Mouse (Mus musculus) heart, embryonic 13.5 days (tissue): Measurements from ENCODE around the gene Smad3. TPM values are rescaled to one million over a fixed set of nuclear protein-coding genes. Genes with fewer than 3 reads are reported as not detected.
A peak's percentile ranks its signal among the peaks of the same experiment; 100 is the strongest.

Experiments
- ATAC-seq: fragments of 200-750 bp; cut with Nextera tagmentation; 2 replicates; pipeline ENCODE4 v1.8.0; 2017; ENCODE audit warnings: moderate TSS enrichment; ENCODE audit not compliant: insufficient number of reproducible peaks, low FRiP score, low TSS enrichment; ENCODE audit errors: extremely low read depth
- H3K27ac ChIP-seq: fragments of 300-500 bp; sonication (generic); replicated peaks from 2 replicates; pipeline ENCODE4 v1.5.1; 2015; ENCODE audit warnings: moderate library complexity, mild to moderate bottlenecking, inconsistent platforms
- H3K27me3 ChIP-seq: fragments of 300-500 bp; sonication (generic); replicated peaks from 2 replicates; pipeline ENCODE4 v1.6.1; 2015; ENCODE audit warnings: mild to moderate bottlenecking, inconsistent platforms
- H3K36me3 ChIP-seq: fragments of 300-500 bp; sonication (generic); 2 replicates; pipeline ENCODE4 v1.6.1; 2015; ENCODE audit warnings: mild to moderate bottlenecking, inconsistent platforms
- H3K4me1 ChIP-seq: fragments of 300-500 bp; sonication (generic); 2 replicates; pipeline ENCODE4 v1.6.1; 2015; ENCODE audit warnings: inconsistent platforms
- H3K4me2 ChIP-seq: fragments of 300-500 bp; sonication (generic); 2 replicates; pipeline ENCODE4 v1.6.1; 2015; ENCODE audit warnings: inconsistent platforms, mild to moderate bottlenecking, moderate library complexity
- H3K4me3 ChIP-seq: fragments of 300-500 bp; sonication (generic); 2 replicates; pipeline ENCODE4 v1.5.1; 2015; ENCODE audit warnings: moderate library complexity, mild to moderate bottlenecking, inconsistent platforms
- H3K9ac ChIP-seq: fragments of 300-500 bp; sonication (generic); 2 replicates; pipeline ENCODE4 v1.6.1; 2015; ENCODE audit warnings: inconsistent platforms, mild to moderate bottlenecking, moderate library complexity
- H3K9me3 ChIP-seq: fragments of 300-500 bp; sonication (generic); 2 replicates; pipeline ENCODE4 v1.6.1; 2016; ENCODE audit warnings: inconsistent platforms
- WGBS: fragments of 180-500 bp; shearing (Covaris S2); methylation state at CpG from one replicate; pipeline ENCODE4 v1.1.7; 2015; ENCODE audit warnings: mixed read lengths; 5-methylcytosine and 5-hydroxymethylcytosine counted together
- polyA plus RNA-seq: library from polyadenylated mRNA; unstranded; fragments of >200 nt; fragmentation: Nextera tagmentation; extraction: Ambion mirVana; gene quantifications from 2 replicates; pipeline ENCODE4 v1.2.1, GENCODE M21; 2015

Gene Smad3
- 11.3 and 11.9 TPM in 2 replicates for polyA plus RNA-seq

GRCm38 (mm10) chr9:63757865-63758440, at the start of gene Smad3:
Gene Smad3 (minus strand): TSS chr9:63757994.
- Histone ChIP-seq H3K4me3 (peak within 1 kb of the TSS; percentile 81), H3K27me3 (no peaks in the 10 kb centered on the region), H3K4me2 (peak within 1 kb of the TSS; percentile 94), H3K36me3 (no peaks in the 10 kb centered on the region), H3K9me3 (peaks cover 8% of the 10 kb centered on the region), H3K4me1 (peaks cover 51% of the 10 kb centered on the region), H3K9ac (peak within 1 kb of the TSS; percentile 98), H3K27ac (peak within 1 kb of the TSS; percentile 96)
- peak; percentile 76 for ATAC-seq
- WGBS: under 1% methylated on average over 59 of the region's 59 CpGs

- WGBS: 45% methylated on average over 3 of the region's 3 CpGs
- ATAC-seq: no peak
- Histone ChIP-seq H3K4me3 (no peak overlapping the region), H3K9me3 (no peaks in the 10 kb centered on the region), H3K9ac (no peak overlapping the region), H3K4me2 (no peak overlapping the region), H3K36me3 (no peaks in the 10 kb centered on the region), H3K27me3 (no peaks in the 10 kb centered on the region), H3K27ac (no peak overlapping the region), H3K4me1 (peaks cover 23% of the 10 kb centered on the region)
Observed at GRCm38 (mm10) chr9:63804847-63805246, 47.1 kb upstream of the Smad3 start.

GRCm38 (mm10) chr9:63803181-63803591, 45.4 kb upstream of the Smad3 start:
- peak overlapping the region; percentile 36 for H3K4me2 ChIP-seq
- H3K4me1 ChIP-seq: peaks cover 23% of the 10 kb centered on the region
- H3K36me3 ChIP-seq: no peaks in the 10 kb centered on the region
- H3K4me3 ChIP-seq: peak overlapping the region; percentile 6; the same call in 1 of the 2 replicates
- peak overlapping the region; percentile 36; the same call in 1 of the 2 replicates for H3K27ac ChIP-seq
- H3K9ac ChIP-seq: no peak overlapping the region
- ATAC-seq: no peak
- 11% methylated on average over 8 of the region's 8 CpGs for WGBS
- no peaks in the 10 kb centered on the region for H3K27me3 ChIP-seq
- H3K9me3 ChIP-seq: no peaks in the 10 kb centered on the region

GRCm38 (mm10) chr9:63802504-63802903, 44.7 kb upstream of the Smad3 start:
- H3K4me2 ChIP-seq: no peak overlapping the region
- no peaks in the 10 kb centered on the region for H3K36me3 ChIP-seq
- H3K4me3 ChIP-seq: no peak overlapping the region
- no peaks in the 10 kb centered on the region for H3K27me3 ChIP-seq
- H3K4me1 ChIP-seq: peaks cover 23% of the 10 kb centered on the region
- ATAC-seq: no peak
- H3K27ac ChIP-seq: no peak overlapping the region
- no peaks in the 10 kb centered on the region for H3K9me3 ChIP-seq
- WGBS: 78% methylated on average over 7 of the region's 7 CpGs
- H3K9ac ChIP-seq: no peak overlapping the region

- Histone ChIP-seq H3K4me1 (peaks cover 20% of the 10 kb centered on the region), H3K36me3 (no peaks in the 10 kb centered on the region), H3K9ac (no peak overlapping the region), H3K27me3 (no peaks in the 10 kb centered on the region), H3K4me2 (no peak overlapping the region), H3K27ac (no peak overlapping the region), H3K9me3 (no peaks in the 10 kb centered on the region), H3K4me3 (no peak overlapping the region)
- no peak for ATAC-seq
- WGBS: 67% methylated on average over 5 of the region's 5 CpGs
Observed at GRCm38 (mm10) chr9:63802080-63802479, 44.3 kb upstream of the Smad3 start.

GRCm38 (mm10) chr9:63796429-63796828, 38.6 kb upstream of the Smad3 start:
- Histone ChIP-seq H3K4me2 (no peak overlapping the region), H3K27ac (no peak overlapping the region), H3K36me3 (no peaks in the 10 kb centered on the region), H3K9me3 (no peaks in the 10 kb centered on the region), H3K4me1 (peaks cover 34% of the 10 kb centered on the region), H3K27me3 (0 out of 2 replicates have a peak, but pooled peaks cover 4% of the 10 kb centered on the region), H3K9ac (no peak overlapping the region), H3K4me3 (no peak overlapping the region)
- no peak for ATAC-seq
- 54% methylated on average over 3 of the region's 3 CpGs for whole genome bisulfite sequencing

- H3K4me2 ChIP-seq: peak overlapping the region; percentile 14
- peak overlapping the region; percentile 38; the same call in 1 of the 2 replicates for H3K9ac ChIP-seq
- H3K36me3 ChIP-seq: no peaks in the 10 kb centered on the region
- ATAC-seq: no peak
- no peak overlapping the region for H3K27ac ChIP-seq
- no peak overlapping the region for H3K4me3 ChIP-seq
- peaks cover 59% of the 10 kb centered on the region for H3K4me1 ChIP-seq
- no peaks in the 10 kb centered on the region for H3K9me3 ChIP-seq
- WGBS: 25% methylated on average over 10 of the region's 10 CpGs
- H3K27me3 ChIP-seq: 0 out of 2 replicates have a peak, but pooled peaks cover 4% of the 10 kb centered on the region
Observed at GRCm38 (mm10) chr9:63793731-63794495, 36.1 kb upstream of the Smad3 start.

GRCm38 (mm10) chr9:63791716-63792115, 33.9 kb upstream of the Smad3 start:
- 73% methylated on average over 1 of the region's 1 CpGs for WGBS
- no peak for ATAC-seq
- no peaks in the 10 kb centered on the region for H3K36me3 ChIP-seq
- no peak overlapping the region for H3K4me3 ChIP-seq
- H3K27ac ChIP-seq: peak overlapping the region; percentile 53
- no peaks in the 10 kb centered on the region for H3K9me3 ChIP-seq
- H3K4me1 ChIP-seq: peaks cover 73% of the 10 kb centered on the region
- H3K4me2 ChIP-seq: no peak overlapping the region
- no peak overlapping the region for H3K9ac ChIP-seq
- 0 out of 2 replicates have a peak, but pooled peaks cover 4% of the 10 kb centered on the region for H3K27me3 ChIP-seq

GRCm38 (mm10) chr9:63791275-63791674, 33.5 kb upstream of the Smad3 start:
- Histone ChIP-seq H3K27ac (peak overlapping the region; percentile 53), H3K27me3 (0 out of 2 replicates have a peak, but pooled peaks cover 4% of the 10 kb centered on the region), H3K4me3 (no peak overlapping the region), H3K4me1 (peaks cover 78% of the 10 kb centered on the region), H3K36me3 (no peaks in the 10 kb centered on the region), H3K4me2 (peak overlapping the region; percentile 6; the same call in 1 of the 2 replicates), H3K9me3 (no peaks in the 10 kb centered on the region), H3K9ac (no peak overlapping the region)
- 15% methylated on average over 6 of the region's 6 CpGs for WGBS
- ATAC-seq: no peak

GRCm38 (mm10) chr9:63790222-63790621, 32.4 kb upstream of the Smad3 start:
- H3K4me1 ChIP-seq: peaks cover 82% of the 10 kb centered on the region
- H3K9ac ChIP-seq: no peak overlapping the region
- H3K27me3 ChIP-seq: 0 out of 2 replicates have a peak, but pooled peaks cover 4% of the 10 kb centered on the region
- no peak for ATAC-seq
- H3K4me3 ChIP-seq: no peak overlapping the region
- no peak overlapping the region for H3K27ac ChIP-seq
- no peak overlapping the region for H3K4me2 ChIP-seq
- WGBS: 86% methylated on average over 4 of the region's 4 CpGs
- H3K9me3 ChIP-seq: no peaks in the 10 kb centered on the region
- no peaks in the 10 kb centered on the region for H3K36me3 ChIP-seq

GRCm38 (mm10) chr9:63789386-63789785, 31.6 kb upstream of the Smad3 start:
- 41% methylated on average over 7 of the region's 7 CpGs for WGBS
- no peak for ATAC-seq
- no peaks in the 10 kb centered on the region for H3K36me3 ChIP-seq
- H3K9ac ChIP-seq: no peak overlapping the region
- no peak overlapping the region for H3K4me3 ChIP-seq
- H3K4me1 ChIP-seq: peaks cover 83% of the 10 kb centered on the region
- no peak overlapping the region for H3K4me2 ChIP-seq
- no peaks in the 10 kb centered on the region for H3K9me3 ChIP-seq
- H3K27ac ChIP-seq: no peak overlapping the region
- 0 out of 2 replicates have a peak, but pooled peaks cover under 1% of the 10 kb centered on the region for H3K27me3 ChIP-seq
